Mouse (Mus musculus) left cerebral cortex, adult 18-20 months (tissue): ENCODE data around the gene Nectin2. TPM values are rescaled to one million over a fixed set of nuclear protein-coding genes. Genes with fewer than 3 reads are reported as not detected.

Experiments used
- DNase-seq, 2 experiments: peaks; one replicate each; pipeline ENCODE4 v3.0.0; 2021 to 2022; ENCODE audit warnings: low spot score in 2 of 2, mixed read lengths in 1 of 2
- total RNA-seq, 2 experiments: library from RNA; stranded (reverse); gene quantifications; 2 replicates each; pipeline ENCODE4 v1.2.3; 2021

Nectin2 gene
- total RNA-seq, 2 experiments from 2014 or later: 6.7 to 8.6 TPM

GRCm38 (mm10) chr7:19745971-19746370, 4.3 kb downstream of the Nectin2 start:
- DNase-seq: no peak

- no peak for DNase-seq
Observed at GRCm38 (mm10) chr7:19744590-19745385, 5.5 kb downstream of the Nectin2 start.

- no peak for DNase-seq
Observed at GRCm38 (mm10) chr7:19743791-19744190, 6.5 kb downstream of the Nectin2 start.

GRCm38 (mm10) chr7:19742468-19742867, 7.8 kb downstream of the Nectin2 start:
- no peak for DNase-seq

- DNase-seq: no peak
Observed at GRCm38 (mm10) chr7:19741329-19742031, 8.8 kb downstream of the Nectin2 start.

- DNase-seq: no peak
Observed at GRCm38 (mm10) chr7:19740269-19740668, 10.0 kb downstream of the Nectin2 start.

- no peak for DNase-seq
Observed at GRCm38 (mm10) chr7:19738771-19739170, 11.5 kb downstream of the Nectin2 start.

- no peak for DNase-seq
Observed at GRCm38 (mm10) chr7:19736389-19737057, 13.8 kb downstream of the Nectin2 start.

GRCm38 (mm10) chr7:19734178-19734666, 16.1 kb downstream of the Nectin2 start:
- DNase-seq: no peak

GRCm38 (mm10) chr7:19726541-19726940, 23.7 kb downstream of the Nectin2 start:
- no peak for DNase-seq

GRCm38 (mm10) chr7:19724167-19724566, 26.1 kb downstream of the Nectin2 start:
- DNase-seq: no peak

GRCm38 (mm10) chr7:19722754-19723195, 27.5 kb downstream of the Nectin2 start:
- DNase-seq: no peak

GRCm38 (mm10) chr7:19719200-19719599, 31.1 kb downstream of the Nectin2 start:
- DNase-seq: no peak

GRCm38 (mm10) chr7:19718297-19718952, 31.9 kb downstream of the Nectin2 start:
- DNase-seq: no peak

GRCm38 (mm10) chr7:19717346-19717745, 32.9 kb downstream of the Nectin2 start:
- DNase-seq: no peak

GRCm38 (mm10) chr7:19716822-19717221, 33.5 kb downstream of the Nectin2 start:
- DNase-seq: no peak

- DNase-seq: no peak
Observed at GRCm38 (mm10) chr7:19716055-19716682, 34.1 kb downstream of the Nectin2 start.

- DNase-seq: peak; percentile 98 to 99
Observed at GRCm38 (mm10) chr7:19715239-19716054, 34.8 kb downstream of the Nectin2 start, which contains the start of gene Tomm40. Tomm40 (minus strand) TSS chr7:19715438.

- no peak for DNase-seq
Observed at GRCm38 (mm10) chr7:19714836-19715235, 35.4 kb downstream of the Nectin2 start.

- DNase-seq: no peak
Observed at GRCm38 (mm10) chr7:19713598-19713997, 36.7 kb downstream of the Nectin2 start.
